Mouse (Mus musculus) forebrain, postnatal 0 days (tissue): Measurements from ENCODE around the gene Asns. TPM values are rescaled to one million over a fixed set of nuclear protein-coding genes. Genes with fewer than 3 reads are reported as not detected.

Source experiments
- ATAC-seq: fragments of 200-750 bp; cut with Nextera tagmentation; 2 replicates; pipeline ENCODE4 v1.8.0; 2017; ENCODE audit warnings: mild to moderate bottlenecking, moderate library complexity
- DNase-seq: peaks from one replicate; pipeline ENCODE4 v3.0.0-alpha.2; 2015
- H3K27ac ChIP-seq: fragments of 300-500 bp; sonication (generic); 2 replicates; pipeline ENCODE4 v1.5.1; 2014; ENCODE audit warnings: low read depth, mild to moderate bottlenecking, antibody characterized with exemption, low read length, moderate library complexity, mixed read lengths
- H3K27me3 ChIP-seq: fragments of 300-500 bp; sonication (generic); 2 replicates; pipeline ENCODE4 v1.6.1; 2014; ENCODE audit warnings: mild to moderate bottlenecking, low read length, mixed read lengths; ENCODE audit not compliant: insufficient read depth
- H3K36me3 ChIP-seq: fragments of 300-500 bp; sonication (generic); 2 replicates; pipeline ENCODE4 v1.6.1; 2014; ENCODE audit warnings: mild to moderate bottlenecking, moderate library complexity; ENCODE audit not compliant: insufficient read depth
- H3K4me1 ChIP-seq: fragments of 300-500 bp; sonication (generic); 2 replicates; pipeline ENCODE4 v1.6.1; 2014; ENCODE audit warnings: antibody characterized with exemption; ENCODE audit not compliant: insufficient read depth
- H3K4me2 ChIP-seq: fragments of 300-500 bp; sonication (generic); 2 replicates; pipeline ENCODE4 v1.6.1; 2014; ENCODE audit warnings: low read depth, mild to moderate bottlenecking, moderate library complexity
- H3K4me3 ChIP-seq: fragments of 300-500 bp; sonication (generic); 2 replicates; pipeline ENCODE4 v1.5.1; 2014; ENCODE audit warnings: low read depth, low read length, mixed read lengths
- H3K9ac ChIP-seq: fragments of 300-500 bp; sonication (generic); 2 replicates; pipeline ENCODE4 v1.6.1; 2014; ENCODE audit warnings: mild to moderate bottlenecking
- H3K9me3 ChIP-seq: fragments of 300-500 bp; sonication (generic); 2 replicates; pipeline ENCODE4 v1.6.1; 2016; ENCODE audit warnings: low read length
- CTCF ChIP-seq: sonication (generic); IDR thresholded peaks from 2 replicates; pipeline ENCODE4 v1.5.1; 2016; ENCODE audit warnings: antibody characterized with exemption, control low read depth, low read depth
- WGBS: fragments of 180-500 bp; shearing (Covaris S2); extraction: QIAGEN DNeasy Blood & Tissue Kit; methylation state at CpG from one replicate; pipeline ENCODE4 v1.1.7; 2014; 5-methylcytosine and 5-hydroxymethylcytosine counted together
- polyA plus RNA-seq: library from polyadenylated mRNA; unstranded; fragments of >200 nt; fragmentation: Nextera tagmentation; extraction: Ambion mirVana; gene quantifications from 2 replicates; pipeline ENCODE4 v1.2.1, GENCODE M21; 2015
- total RNA-seq: library from RNA; depleted of rRNA; stranded (reverse); fragments of >200 nt; gene quantifications from 2 replicates; pipeline ENCODE4 v1.2.3, GENCODE M21; 2014; rRNA removed

Gene Asns
- total and polyA plus RNA-seq, 2 experiments from 2014 or later: 124 to 133 TPM

GRCm38 (mm10) chr6:7661455-7661854, 31.6 kb downstream of the Asns start:
- no peak overlapping the region for H3K4me3 ChIP-seq
- TF ChIP-seq CTCF: no peak
- ATAC-seq: no peak
- 87% methylated on average over 4 of the region's 4 CpGs for WGBS
- no peak for DNase-seq
- no peak overlapping the region for H3K4me2 ChIP-seq
- H3K4me1 ChIP-seq: no peaks in the 10 kb centered on the region
- no peaks in the 10 kb centered on the region for H3K36me3 ChIP-seq
- no peak overlapping the region for H3K9ac ChIP-seq
- no peak overlapping the region for H3K27ac ChIP-seq
- H3K9me3 ChIP-seq: no peaks in the 10 kb centered on the region
- H3K27me3 ChIP-seq: no peaks in the 10 kb centered on the region

- 62% methylated on average over 5 of the region's 5 CpGs for WGBS
- Histone ChIP-seq H3K9me3 (no peaks in the 10 kb centered on the region), H3K27me3 (no peaks in the 10 kb centered on the region), H3K36me3 (no peaks in the 10 kb centered on the region), H3K4me1 (no peaks in the 10 kb centered on the region), H3K4me3 (no peak overlapping the region), H3K4me2 (no peak overlapping the region), H3K27ac (no peak overlapping the region), H3K9ac (no peak overlapping the region)
- peak; percentile 82 for TF ChIP-seq CTCF
- DNase-seq (peak; percentile 70), ATAC-seq (peak; percentile 73)
Measured at GRCm38 (mm10) chr6:7660377-7661080, 32.5 kb downstream of the Asns start.

- Histone ChIP-seq H3K4me3 (no peak overlapping the region), H3K4me2 (no peak overlapping the region), H3K9me3 (no peaks in the 10 kb centered on the region), H3K9ac (no peak overlapping the region), H3K4me1 (no peaks in the 10 kb centered on the region), H3K27me3 (no peaks in the 10 kb centered on the region), H3K27ac (no peak overlapping the region), H3K36me3 (no peaks in the 10 kb centered on the region)
- TF ChIP-seq CTCF: peak; percentile 66
- ATAC-seq (peak; percentile 47; the same call in 1 of the 2 replicates), DNase-seq (peak; percentile 34)
- 78% methylated on average over 1 of the region's 1 CpGs for WGBS
Measured at GRCm38 (mm10) chr6:7656601-7657000, 36.5 kb downstream of the Asns start.

GRCm38 (mm10) chr6:7648458-7648857, 44.6 kb downstream of the Asns start:
- Histone ChIP-seq H3K9ac (no peak overlapping the region), H3K9me3 (no peaks in the 10 kb centered on the region), H3K36me3 (no peaks in the 10 kb centered on the region), H3K4me3 (no peak overlapping the region), H3K4me2 (no peak overlapping the region), H3K27me3 (no peaks in the 10 kb centered on the region), H3K4me1 (no peaks in the 10 kb centered on the region), H3K27ac (no peak overlapping the region)
- ATAC-seq (no peak), DNase-seq (no peak)
- TF ChIP-seq CTCF: no peak

Other genes with a start within 250 kb of the Asns start
- 58.2 and 70.6 TPM in 2 replicates for gene Tac1, start 138.4 kb downstream of the Asns start, total RNA-seq
- 107 and 108 TPM in 2 replicates for gene Tac1, start 138.4 kb downstream of the Asns start, polyA plus RNA-seq
- gene C1galt1, start 151.6 kb upstream of the Asns start, total RNA-seq: 14.2 and 18.2 TPM in 2 replicates
- 1.1 and 1.7 TPM in 2 replicates for gene C1galt1, start 151.6 kb upstream of the Asns start, polyA plus RNA-seq